Mouse (Mus musculus): ENCODE data around the gene Yipf4. TPM values are rescaled to one million over a fixed set of nuclear protein-coding genes. Genes with fewer than 3 reads are reported as not detected.
A peak's percentile ranks its signal among the peaks of the same experiment; 100 is the strongest.
"Not testable (repeated sequence)": the region's sequence is repeated elsewhere in the genome, so short reads cannot be mapped to it uniquely, and the experiment has no call there.

The Yipf4 gene
- polyA plus RNA-seq, 1 experiment: not detected

GRCm38 (mm10) chr17:74458711-74459408 is 30.4 kb upstream of the Yipf4 start, which contains the start of gene Nlrc4:
TSS of gene Nlrc4 (minus strand) at chr17:74459142.
- no peak within 1 kb of the TSS for H3K4me3 ChIP-seq (ENCODE audit: insufficient read depth, low read depth, low read length)
- H3K4me1 ChIP-seq (ENCODE audit: control insufficient read depth, insufficient read depth, low read length): no peaks in the 10 kb centered on the region
- TF ChIP-seq CTCF (IDR thresholded peaks at IDR 0.05; ENCODE audit: insufficient read depth, low read depth, low read length): no peak
- no peak for TF ChIP-seq POLR2A (IDR thresholded peaks at IDR 0.05; ENCODE audit: insufficient read depth, low read depth, low read length)
- no peak within 1 kb of the TSS for H3K27ac ChIP-seq (ENCODE audit: insufficient read depth, low read depth, low read length)
- WGBS: 59% methylated on average over 8 of the region's 8 CpGs

GRCm38 (mm10) chr17:74463510-74463909 is 25.8 kb upstream of the Yipf4 start:
- Histone ChIP-seq H3K4me3 (ENCODE audit: insufficient read depth, low read depth, low read length) (no peak overlapping the region), H3K27ac (ENCODE audit: insufficient read depth, low read depth, low read length) (no peak overlapping the region), H3K4me1 (ENCODE audit: control insufficient read depth, insufficient read depth, low read length) (no peaks in the 10 kb centered on the region)
- TF ChIP-seq CTCF (IDR thresholded peaks at IDR 0.05; ENCODE audit: insufficient read depth, low read depth, low read length) (no peak), POLR2A (IDR thresholded peaks at IDR 0.05; ENCODE audit: insufficient read depth, low read depth, low read length) (no peak)

DNA sequence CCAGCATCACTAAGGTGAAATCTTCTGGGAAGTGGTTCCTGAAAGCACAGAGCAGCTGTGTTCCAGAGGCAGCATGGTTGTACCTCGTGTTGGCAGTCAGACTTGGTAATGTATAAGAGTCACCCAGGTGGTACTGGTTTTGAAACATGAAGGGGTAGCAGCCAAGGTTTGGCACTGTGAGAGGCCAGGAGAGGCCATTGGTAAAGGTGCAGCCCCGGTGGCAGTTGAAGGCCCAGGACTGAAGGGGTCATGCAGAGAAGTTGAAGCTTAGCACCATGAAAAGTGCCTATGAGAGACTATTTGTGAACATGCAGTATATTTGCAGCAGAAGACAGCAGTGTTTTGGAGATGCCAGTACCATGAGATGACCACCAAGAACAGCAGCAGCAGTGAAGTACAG is 21.3 kb upstream of the Yipf4 start:
- H3K4me3 ChIP-seq (ENCODE audit: insufficient read depth, low read depth, low read length); H3K4me1 ChIP-seq (ENCODE audit: control insufficient read depth, insufficient read depth, low read length); H3K27ac ChIP-seq (ENCODE audit: insufficient read depth, low read depth, low read length): not testable (repeated sequence)
- 91% methylated on average over 2 of the region's 2 CpGs for WGBS

DNA sequence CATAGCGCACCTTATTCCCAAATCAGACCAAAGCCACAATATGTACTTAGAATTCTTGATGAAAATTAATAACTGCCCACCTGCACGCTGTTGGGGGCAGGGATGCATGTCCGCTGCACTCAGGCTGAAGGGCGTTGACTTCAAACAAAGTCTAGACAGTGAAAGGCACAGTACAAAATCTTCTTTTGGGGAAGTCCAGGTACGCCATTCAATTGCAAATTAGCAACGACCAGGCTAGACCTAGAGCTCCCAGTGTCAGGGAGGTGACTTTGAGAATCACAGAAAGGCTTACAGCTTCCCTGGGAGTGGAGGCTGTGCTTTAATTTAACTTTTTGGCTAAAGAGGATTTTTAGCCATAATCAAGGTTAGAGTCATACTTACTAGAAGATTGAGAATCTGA is 19.2 kb upstream of the Yipf4 start:
- H3K27ac ChIP-seq (ENCODE audit: insufficient read depth, low read depth, low read length); H3K4me3 ChIP-seq (ENCODE audit: insufficient read depth, low read depth, low read length); H3K4me1 ChIP-seq (ENCODE audit: control insufficient read depth, insufficient read depth, low read length): not testable (repeated sequence)
- 72% methylated on average over 6 of the region's 6 CpGs for WGBS

GRCm38 (mm10) chr17:74480361-74481069 is 8.8 kb upstream of the Yipf4 start:
- no peak for TF ChIP-seq POLR2A (IDR thresholded peaks at IDR 0.05; ENCODE audit: insufficient read depth, low read depth, low read length)
- no peak for TF ChIP-seq CTCF (IDR thresholded peaks at IDR 0.05; ENCODE audit: insufficient read depth, low read depth, low read length)
- no peak overlapping the region for H3K27ac ChIP-seq (ENCODE audit: insufficient read depth, low read depth, low read length)
- H3K4me3 ChIP-seq (ENCODE audit: insufficient read depth, low read depth, low read length): no peak overlapping the region
- H3K4me1 ChIP-seq (ENCODE audit: control insufficient read depth, insufficient read depth, low read length): no peaks in the 10 kb centered on the region
- 88% methylated on average over 14 of the region's 14 CpGs for WGBS

DNA sequence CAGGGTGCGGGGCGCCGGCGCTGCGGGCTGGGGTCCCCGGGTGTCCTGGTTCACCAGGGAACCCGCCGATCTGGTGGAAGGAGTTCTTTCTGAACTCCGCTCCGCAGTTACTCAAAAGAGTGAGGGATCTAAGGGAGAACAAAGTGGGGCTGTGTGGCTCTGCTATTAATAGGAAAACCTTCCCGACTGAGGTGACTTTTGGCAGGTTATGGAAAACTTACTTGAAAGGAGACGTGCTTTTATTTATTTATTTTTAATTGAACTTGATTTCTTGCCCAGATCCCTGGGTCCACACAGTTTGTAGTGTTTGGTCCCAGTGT is 568 bp downstream of the Yipf4 start:
- peak overlapping the region; percentile 69 for H3K27ac ChIP-seq (ENCODE audit: insufficient read depth, low read depth, low read length)
- WGBS: 0% methylated on average over 12 of the region's 12 CpGs
- H3K4me1 ChIP-seq (ENCODE audit: control insufficient read depth, insufficient read depth, low read length): no peaks in the 10 kb centered on the region
- TF ChIP-seq CTCF (IDR thresholded peaks at IDR 0.05; ENCODE audit: insufficient read depth, low read depth, low read length): no peak
- TF ChIP-seq POLR2A (IDR thresholded peaks at IDR 0.05; ENCODE audit: insufficient read depth, low read depth, low read length): no peak
- H3K4me3 ChIP-seq (ENCODE audit: insufficient read depth, low read depth, low read length): peak overlapping the region; percentile 100

DNA sequence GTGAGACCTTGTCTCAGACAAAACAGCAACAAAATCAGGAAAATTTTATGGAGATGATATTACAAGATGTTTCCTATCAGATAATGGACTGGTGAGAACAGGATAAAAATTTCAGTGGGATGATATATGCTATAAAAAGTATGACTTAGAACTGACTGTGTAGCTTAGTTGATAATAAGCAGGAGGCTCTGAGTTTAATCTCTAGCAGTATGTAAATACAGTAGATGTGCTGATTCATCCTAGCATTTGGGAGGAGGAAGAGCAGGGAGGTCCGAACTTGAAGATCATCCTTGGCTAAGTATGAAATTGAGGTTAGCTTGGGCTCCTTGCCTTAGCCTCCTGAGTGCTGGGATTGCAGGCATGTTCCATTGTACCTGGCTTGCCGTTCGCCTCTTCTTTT is 2.3 kb downstream of the Yipf4 start:
- Histone ChIP-seq H3K4me1 (ENCODE audit: control insufficient read depth, insufficient read depth, low read length) (no peaks in the 10 kb centered on the region), H3K27ac (ENCODE audit: insufficient read depth, low read depth, low read length) (no peak overlapping the region), H3K4me3 (ENCODE audit: insufficient read depth, low read depth, low read length) (no peak overlapping the region)
- WGBS: 91% methylated on average over 3 of the region's 3 CpGs
- TF ChIP-seq CTCF (IDR thresholded peaks at IDR 0.05; ENCODE audit: insufficient read depth, low read depth, low read length) (no peak), POLR2A (IDR thresholded peaks at IDR 0.05; ENCODE audit: insufficient read depth, low read depth, low read length) (no peak)

GRCm38 (mm10) chr17:74500204-74500603 is 10.9 kb downstream of the Yipf4 start:
- Histone ChIP-seq H3K27ac (ENCODE audit: insufficient read depth, low read depth, low read length) (no peak overlapping the region), H3K4me3 (ENCODE audit: insufficient read depth, low read depth, low read length) (no peak overlapping the region), H3K4me1 (ENCODE audit: control insufficient read depth, insufficient read depth, low read length) (no peaks in the 10 kb centered on the region)
- TF ChIP-seq CTCF (IDR thresholded peaks at IDR 0.05; ENCODE audit: insufficient read depth, low read depth, low read length) (no peak), POLR2A (IDR thresholded peaks at IDR 0.05; ENCODE audit: insufficient read depth, low read depth, low read length) (no peak)
- whole genome bisulfite sequencing: 89% methylated on average over 4 of the region's 4 CpGs

GRCm38 (mm10) chr17:74501085-74501484 is 11.8 kb downstream of the Yipf4 start:
- Histone ChIP-seq H3K27ac (ENCODE audit: insufficient read depth, low read depth, low read length) (no peak overlapping the region), H3K4me1 (ENCODE audit: control insufficient read depth, insufficient read depth, low read length) (no peaks in the 10 kb centered on the region), H3K4me3 (ENCODE audit: insufficient read depth, low read depth, low read length) (no peak overlapping the region)
- no peak for TF ChIP-seq CTCF (IDR thresholded peaks at IDR 0.05; ENCODE audit: insufficient read depth, low read depth, low read length)
- TF ChIP-seq POLR2A (IDR thresholded peaks at IDR 0.05; ENCODE audit: insufficient read depth, low read depth, low read length): no peak

DNA sequence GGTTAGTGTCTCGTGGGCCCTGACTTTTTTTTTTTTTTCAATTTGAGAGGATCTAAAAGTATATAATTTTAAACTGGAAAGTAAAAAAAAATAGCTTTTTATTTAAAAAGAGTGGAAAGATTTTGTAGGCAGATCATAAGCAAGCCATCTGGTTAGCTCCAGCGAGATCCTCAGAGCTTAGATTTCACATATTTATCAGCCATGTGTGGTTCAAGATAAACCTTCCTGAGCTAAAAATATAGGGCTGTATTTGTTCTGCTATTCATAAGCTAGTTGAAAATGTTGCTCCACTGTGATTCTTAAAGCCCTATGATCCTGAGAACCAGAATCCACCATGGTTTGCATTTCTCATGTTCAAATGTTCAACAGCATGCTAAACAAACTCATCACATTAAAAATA is 18.6 kb downstream of the Yipf4 start:
- H3K4me3 ChIP-seq (ENCODE audit: insufficient read depth, low read depth, low read length): no peak overlapping the region
- 69% methylated on average over 2 of the region's 2 CpGs for WGBS
- TF ChIP-seq POLR2A (IDR thresholded peaks at IDR 0.05; ENCODE audit: insufficient read depth, low read depth, low read length): no peak
- no peak for TF ChIP-seq CTCF (IDR thresholded peaks at IDR 0.05; ENCODE audit: insufficient read depth, low read depth, low read length)
- no peaks in the 10 kb centered on the region for H3K4me1 ChIP-seq (ENCODE audit: control insufficient read depth, insufficient read depth, low read length)
- no peak overlapping the region for H3K27ac ChIP-seq (ENCODE audit: insufficient read depth, low read depth, low read length)
